Mouse (Mus musculus) midbrain, embryonic 14.5 days (tissue): ENCODE data around the gene Plekho1. TPM values are rescaled to one million over a fixed set of nuclear protein-coding genes. Genes with fewer than 3 reads are reported as not detected.
A peak's percentile ranks its signal among the peaks of the same experiment; 100 is the strongest.

Experiments used
- ATAC-seq: fragments of 200-750 bp; cut with Nextera tagmentation; 2 replicates; pipeline ENCODE4 v1.8.0; 2017; ENCODE audit warnings: moderate number of reproducible peaks, moderate library complexity; ENCODE audit not compliant: low FRiP score, low TSS enrichment
- DNase-seq: peaks from one replicate; pipeline ENCODE4 v3.0.0-alpha.2; 2015
- H3K27ac ChIP-seq: fragments of 300-500 bp; sonication (generic); replicated peaks from 2 replicates; pipeline ENCODE4 v1.5.1; 2014; ENCODE audit warnings: mild to moderate bottlenecking, low read depth, low read length, moderate library complexity
- H3K27me3 ChIP-seq: fragments of 300-500 bp; sonication (generic); 2 replicates; pipeline ENCODE4 v1.6.1; 2014; ENCODE audit warnings: low read length, control low read depth, mixed read lengths; ENCODE audit not compliant: control insufficient read depth, insufficient read depth
- H3K36me3 ChIP-seq: fragments of 300-500 bp; sonication (generic); 2 replicates; pipeline ENCODE4 v1.6.1; 2014; ENCODE audit warnings: low read length, control low read depth; ENCODE audit not compliant: control insufficient read depth, insufficient read depth
- H3K4me1 ChIP-seq: fragments of 300-500 bp; sonication (generic); 2 replicates; pipeline ENCODE4 v1.6.1; 2014; ENCODE audit warnings: mild to moderate bottlenecking, antibody characterized with exemption, low read length, control low read depth; ENCODE audit not compliant: control insufficient read depth, insufficient read depth
- H3K4me2 ChIP-seq: fragments of 300-500 bp; sonication (generic); 2 replicates; pipeline ENCODE4 v1.6.1; 2014; ENCODE audit warnings: mild to moderate bottlenecking, low read length, moderate library complexity
- H3K4me3 ChIP-seq: fragments of 300-500 bp; sonication (generic); replicated peaks from 2 replicates; pipeline ENCODE4 v1.5.1; 2014; ENCODE audit warnings: low read depth, low read length
- H3K9ac ChIP-seq: fragments of 300-500 bp; sonication (generic); replicated peaks from 2 replicates; pipeline ENCODE4 v1.6.1; 2014; ENCODE audit warnings: mild to moderate bottlenecking, low read length, moderate library complexity
- H3K9me3 ChIP-seq: fragments of 300-500 bp; sonication (generic); 2 replicates; pipeline ENCODE4 v1.6.1; 2016; ENCODE audit warnings: low read length, control low read depth, mixed read lengths; ENCODE audit not compliant: control insufficient read depth
- WGBS: fragments of 180-500 bp; shearing (Covaris S2); extraction: QIAGEN DNeasy Blood & Tissue Kit; methylation state at CpG from one replicate; pipeline ENCODE4 v1.1.7; 2014; 5-methylcytosine and 5-hydroxymethylcytosine counted together
- polyA plus RNA-seq: library from polyadenylated mRNA; unstranded; fragments of >200 nt; fragmentation: Nextera tagmentation; extraction: Ambion mirVana; gene quantifications from 2 replicates; pipeline ENCODE4 v1.2.1, GENCODE M21; 2014

Plekho1 gene
- polyA plus RNA-seq, 1 experiment from 2014 or later: 63.5 TPM

DNA sequence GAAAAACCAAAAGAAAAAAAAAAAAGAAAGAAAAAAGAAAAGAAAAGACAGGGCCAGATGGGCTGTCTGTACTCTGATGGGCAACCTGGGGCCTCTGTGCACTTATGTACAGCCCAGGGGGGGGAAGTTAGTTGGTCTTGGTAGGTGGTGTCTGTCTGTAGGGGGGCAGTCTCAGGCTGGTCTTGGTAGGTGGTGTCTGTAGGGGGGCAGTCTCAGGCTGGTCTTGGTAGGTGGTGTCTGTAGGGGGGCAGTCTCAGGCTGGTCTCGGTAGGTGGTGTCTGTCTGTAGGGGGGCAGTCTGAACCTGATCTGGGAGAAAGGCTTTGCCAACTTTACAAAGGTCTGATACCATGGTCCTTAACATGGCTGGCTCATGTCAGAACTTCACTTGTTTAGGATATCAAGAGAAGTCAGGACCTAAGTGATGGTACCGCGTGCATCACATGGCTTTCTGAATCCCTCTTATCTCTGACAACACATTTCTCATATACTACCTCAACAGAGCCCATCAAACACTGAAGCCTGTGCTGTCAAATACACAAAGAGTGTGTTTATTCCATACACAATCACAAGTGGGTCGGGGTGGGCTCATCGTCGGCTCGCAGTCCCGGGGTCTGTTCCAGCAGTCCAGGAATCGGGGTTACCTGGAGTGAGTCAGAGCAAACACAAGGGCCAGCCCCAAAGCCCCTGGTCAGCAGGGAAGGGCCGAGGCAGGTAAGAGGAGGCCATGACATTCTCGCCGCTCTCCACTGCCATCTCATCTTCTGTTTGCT, 3.7 kb upstream of the Plekho1 start:
- Histone ChIP-seq H3K4me3 (no peak overlapping the region), H3K27me3 (no peaks in the 10 kb centered on the region), H3K9ac (no peak overlapping the region), H3K4me2 (no peak overlapping the region), H3K4me1 (peaks cover 22% of the 10 kb centered on the region), H3K27ac (no peak overlapping the region), H3K9me3 (no peaks in the 10 kb centered on the region), H3K36me3 (0 out of 2 replicates have a peak, but pooled peaks cover 2% of the 10 kb centered on the region)
- WGBS: 90% methylated on average over 12 of the region's 12 CpGs
- DNase-seq (no peak), ATAC-seq (no peak)

GRCm38 (mm10) chr3:95997203-95997721, 1.5 kb upstream of the Plekho1 start:
- Histone ChIP-seq H3K4me3 (peak overlapping the region; percentile 80), H3K9ac (peak overlapping the region; percentile 34; the same call in 1 of the 2 replicates), H3K4me2 (peak overlapping the region; percentile 81), H3K27ac (no peak overlapping the region; the same call in 1 of the 2 replicates), H3K9me3 (no peaks in the 10 kb centered on the region), H3K27me3 (no peaks in the 10 kb centered on the region), H3K36me3 (peaks cover 8% of the 10 kb centered on the region), H3K4me1 (peaks cover 37% of the 10 kb centered on the region)
- no peak for ATAC-seq
- 23% methylated on average over 9 of the region's 9 CpGs for WGBS
- DNase-seq: peak; percentile 51

GRCm38 (mm10) chr3:95996451-95997073, 761 bp upstream of the Plekho1 start:
- Histone ChIP-seq H3K4me2 (peak overlapping the region; percentile 81), H3K27me3 (no peaks in the 10 kb centered on the region), H3K4me3 (peak overlapping the region; percentile 80), H3K4me1 (peaks cover 40% of the 10 kb centered on the region), H3K9ac (peak overlapping the region; percentile 99), H3K9me3 (no peaks in the 10 kb centered on the region), H3K27ac (peak overlapping the region; percentile 99), H3K36me3 (peaks cover 15% of the 10 kb centered on the region)
- WGBS: 7% methylated on average over 6 of the region's 6 CpGs
- DNase-seq: no peak
- ATAC-seq: no peak

DNA sequence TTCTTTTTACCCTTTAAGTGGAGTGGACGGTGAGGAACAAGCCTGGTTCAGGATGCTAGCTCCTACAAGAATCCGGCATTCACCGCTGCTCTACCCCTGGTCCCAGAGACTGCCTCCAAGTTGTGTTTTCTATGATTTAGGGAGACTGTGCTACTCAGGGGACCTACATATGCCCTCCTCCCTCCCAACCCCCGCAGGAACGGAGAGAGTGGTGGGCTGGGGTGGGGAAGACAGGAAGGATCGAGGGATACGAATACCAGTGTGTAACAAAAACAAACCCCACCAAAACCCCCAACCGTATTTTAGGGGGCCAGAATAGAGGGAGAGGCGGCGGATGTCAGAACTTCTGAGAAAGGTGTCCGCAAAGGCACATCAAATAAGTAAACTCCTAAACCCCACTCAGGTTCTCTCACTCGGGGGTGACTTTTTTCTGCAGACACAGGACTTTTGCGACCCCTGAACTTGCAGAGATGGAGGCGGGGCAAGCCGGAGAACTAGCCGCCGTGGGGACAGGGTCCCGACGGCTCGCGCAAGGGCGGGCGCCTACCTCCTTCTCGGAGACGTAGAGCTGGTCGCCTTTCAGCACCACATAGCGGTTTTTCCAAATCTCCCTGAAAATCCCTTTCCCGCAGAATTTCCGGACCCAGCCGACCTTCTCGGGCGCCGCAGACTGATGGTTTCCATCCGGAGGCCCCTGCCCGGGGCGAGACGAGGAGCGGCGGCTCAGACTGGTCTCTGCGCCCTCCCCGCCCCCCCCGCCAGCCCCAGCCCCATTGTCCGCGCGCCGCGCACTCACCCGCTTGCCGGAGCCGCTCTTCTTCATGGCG, 613 bp downstream of the Plekho1 start:
- H3K36me3 ChIP-seq: peaks cover 29% of the 10 kb centered on the region
- DNase-seq (peak; percentile 79), ATAC-seq (peak; percentile 82)
- peak overlapping the region; percentile 99 for H3K9ac ChIP-seq
- no peaks in the 10 kb centered on the region for H3K9me3 ChIP-seq
- peaks cover 40% of the 10 kb centered on the region for H3K4me1 ChIP-seq
- peak overlapping the region; percentile 80 for H3K4me3 ChIP-seq
- WGBS: under 1% methylated on average over 49 of the region's 51 CpGs
- peak overlapping the region; percentile 99 for H3K27ac ChIP-seq
- peak overlapping the region; percentile 81 for H3K4me2 ChIP-seq
- no peaks in the 10 kb centered on the region for H3K27me3 ChIP-seq

GRCm38 (mm10) chr3:95994381-95994846, 1.4 kb downstream of the Plekho1 start:
- Histone ChIP-seq H3K9ac (peak overlapping the region; percentile 99), H3K27me3 (no peaks in the 10 kb centered on the region), H3K36me3 (peaks cover 35% of the 10 kb centered on the region), H3K4me1 (peaks cover 38% of the 10 kb centered on the region), H3K4me2 (peak overlapping the region; percentile 81), H3K9me3 (no peaks in the 10 kb centered on the region), H3K27ac (peak overlapping the region; percentile 99), H3K4me3 (peak overlapping the region; percentile 80)
- ATAC-seq (no peak), DNase-seq (peak; percentile 32)
- 5% methylated on average over 6 of the region's 6 CpGs for WGBS

- Histone ChIP-seq H3K27me3 (no peaks in the 10 kb centered on the region), H3K27ac (peak overlapping the region; percentile 99), H3K36me3 (peaks cover 40% of the 10 kb centered on the region), H3K4me3 (peak overlapping the region; percentile 80), H3K9me3 (no peaks in the 10 kb centered on the region), H3K4me1 (peaks cover 38% of the 10 kb centered on the region), H3K4me2 (peak overlapping the region; percentile 81), H3K9ac (peak overlapping the region; percentile 99)
- DNase-seq (peak; percentile 31), ATAC-seq (no peak)
- 32% methylated on average over 4 of the region's 4 CpGs for WGBS
Observed at GRCm38 (mm10) chr3:95993881-95994280, 1.9 kb downstream of the Plekho1 start.

DNA sequence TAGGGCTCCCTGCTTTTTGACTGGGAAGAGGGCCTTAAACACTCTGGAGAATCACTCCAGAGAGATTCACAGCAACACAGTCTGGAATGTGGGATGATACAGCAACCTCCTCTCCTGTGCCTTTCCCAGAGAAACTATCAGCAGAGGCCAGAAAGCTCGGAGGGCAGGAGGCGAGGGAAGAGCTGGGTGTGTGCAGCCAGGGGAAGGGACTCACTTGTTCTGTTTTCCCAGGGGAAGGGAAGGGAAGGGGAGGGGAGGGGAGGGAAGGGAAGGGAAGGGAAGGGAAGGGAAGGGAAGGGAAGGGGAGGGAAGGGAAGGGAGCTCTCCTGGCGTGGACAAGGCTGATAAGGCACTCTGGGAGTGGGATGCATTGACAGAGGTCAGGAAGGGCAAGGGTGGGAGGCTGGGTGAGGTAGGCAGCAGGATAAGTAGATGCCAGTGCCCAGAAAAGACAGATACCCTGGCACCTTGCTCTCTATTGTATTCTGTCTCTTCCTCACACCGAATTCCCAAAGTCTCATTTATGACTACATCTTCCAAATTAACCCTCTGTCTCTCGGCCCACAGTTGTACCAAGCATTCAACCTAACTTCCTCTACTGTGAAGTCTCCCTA, 2.7 kb downstream of the Plekho1 start:
- Histone ChIP-seq H3K4me2 (peak overlapping the region; percentile 81), H3K36me3 (peaks cover 48% of the 10 kb centered on the region), H3K9ac (peak overlapping the region; percentile 99), H3K27ac (no peak overlapping the region; the same call in 1 of the 2 replicates), H3K9me3 (no peaks in the 10 kb centered on the region), H3K4me1 (peaks cover 38% of the 10 kb centered on the region), H3K27me3 (no peaks in the 10 kb centered on the region), H3K4me3 (peak overlapping the region; percentile 80)
- ATAC-seq (no peak), DNase-seq (no peak)
- WGBS: 44% methylated on average over 5 of the region's 5 CpGs

DNA sequence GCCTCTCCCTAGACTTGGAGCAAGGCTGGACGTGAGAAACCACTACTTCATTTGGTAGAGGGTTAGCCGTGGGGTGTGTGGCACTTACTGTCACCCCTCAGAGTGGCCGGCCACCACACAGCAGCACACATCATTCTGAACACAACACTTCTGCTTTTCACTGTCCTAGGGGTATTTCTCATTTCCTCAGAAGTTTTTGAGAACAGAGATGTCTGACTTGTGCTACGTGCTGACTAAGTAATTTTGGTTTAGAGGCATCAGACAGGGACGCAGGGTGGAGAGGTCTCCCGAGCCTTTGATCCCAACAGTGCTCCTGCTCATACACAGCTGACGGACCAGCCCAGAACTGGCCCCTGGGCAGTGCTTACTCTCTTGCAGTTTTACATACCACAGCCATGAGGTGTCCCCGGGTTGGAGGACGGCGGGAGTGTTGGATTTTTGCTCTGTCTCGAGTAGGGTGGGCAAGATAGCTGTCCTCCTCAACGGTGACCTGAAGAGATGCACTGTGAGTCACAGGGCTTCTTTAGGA, 5.3 kb downstream of the Plekho1 start:
- DNase-seq (no peak), ATAC-seq (no peak)
- Histone ChIP-seq H3K27me3 (no peaks in the 10 kb centered on the region), H3K36me3 (peaks cover 48% of the 10 kb centered on the region), H3K4me2 (no peak overlapping the region), H3K9me3 (no peaks in the 10 kb centered on the region), H3K4me1 (peaks cover 31% of the 10 kb centered on the region), H3K9ac (no peak overlapping the region), H3K27ac (no peak overlapping the region), H3K4me3 (no peak overlapping the region)
- 91% methylated on average over 12 of the region's 12 CpGs for WGBS
